Mouse (Mus musculus) brain, adult 2 months (tissue): ENCODE results near the gene Ugt1a1.
"Not testable (repeated sequence)": the region's sequence is repeated elsewhere in the genome, so short reads cannot be mapped to it uniquely, and the experiment has no call there.

Source experiments
- DNase-seq: peaks from one replicate; pipeline ENCODE4 v3.0.0; 2011; ENCODE audit warnings: low read depth, low spot score

Ugt1a1 gene

GRCm38 (mm10) chr1:88211812-88212211 lies at the start of gene Ugt1a1:
Gene Ugt1a1, plus strand, starts transcription at chr1:88211959.
- no peak for DNase-seq

GRCm38 (mm10) chr1:88165711-88166110 lies 46.0 kb upstream of the Ugt1a1 start, which contains the start of gene Ugt1a5:
Gene Ugt1a5, plus strand, starts transcription at chr1:88166012.
- no peak for DNase-seq

GRCm38 (mm10) chr1:88172190-88172589 lies 39.6 kb upstream of the Ugt1a1 start:
- DNase-seq, result not testable (repeated sequence)

GRCm38 (mm10) chr1:88179657-88180056 lies 32.1 kb upstream of the Ugt1a1 start:
- no peak for DNase-seq

GRCm38 (mm10) chr1:88186325-88186935 lies 25.3 kb upstream of the Ugt1a1 start:
- no peak for DNase-seq

GRCm38 (mm10) chr1:88192136-88192535 lies 19.6 kb upstream of the Ugt1a1 start:
- DNase-seq, result no peak

- DNase-seq, result no peak
Observed at GRCm38 (mm10) chr1:88195687-88196086, 16.1 kb upstream of the Ugt1a1 start.

- no peak for DNase-seq
Observed at GRCm38 (mm10) chr1:88197443-88197842, 14.3 kb upstream of the Ugt1a1 start.

- DNase-seq, result peak; percentile 65
Observed at GRCm38 (mm10) chr1:88199996-88200395, 11.8 kb upstream of the Ugt1a1 start.

- DNase-seq, result no peak
Observed at GRCm38 (mm10) chr1:88200456-88200855, 11.3 kb upstream of the Ugt1a1 start, which contains the start of gene Ugt1a2. Gene Ugt1a2, plus strand, starts transcription at chr1:88200601.

- peak; percentile 94 for DNase-seq
Observed at GRCm38 (mm10) chr1:88205294-88205922, 6.4 kb upstream of the Ugt1a1 start, which contains the start of gene Dnajb3. Gene Dnajb3, minus strand, starts transcription at chr1:88205782.

GRCm38 (mm10) chr1:88206843-88207479 lies 4.8 kb upstream of the Ugt1a1 start:
- DNase-seq, result no peak

GRCm38 (mm10) chr1:88212341-88213045 lies 734 bp downstream of the Ugt1a1 start:
- DNase-seq, result no peak

- DNase-seq, result no peak
Observed at GRCm38 (mm10) chr1:88213061-88213460, 1.3 kb downstream of the Ugt1a1 start.

GRCm38 (mm10) chr1:88213766-88214461 lies 2.2 kb downstream of the Ugt1a1 start:
- no peak for DNase-seq

GRCm38 (mm10) chr1:88214462-88214952 lies 2.7 kb downstream of the Ugt1a1 start:
- DNase-seq, result no peak

GRCm38 (mm10) chr1:88215466-88216380 lies 4.0 kb downstream of the Ugt1a1 start:
- peak; percentile 1 for DNase-seq

GRCm38 (mm10) chr1:88216551-88216950 lies 4.8 kb downstream of the Ugt1a1 start:
- DNase-seq, result peak; percentile 32

- DNase-seq, result peak; percentile 0
Observed at GRCm38 (mm10) chr1:88217144-88217543, 5.4 kb downstream of the Ugt1a1 start.

GRCm38 (mm10) chr1:88217576-88217975 lies 5.8 kb downstream of the Ugt1a1 start:
- DNase-seq, result no peak
